Mouse (Mus musculus) embryonic facial prominence, embryonic 14.5 days (tissue): Measurements from ENCODE around the gene Letmd1. TPM values are rescaled to one million over a fixed set of nuclear protein-coding genes. Genes with fewer than 3 reads are reported as not detected.
A peak's percentile ranks its signal among the peaks of the same experiment; 100 is the strongest.

Experiments used
- ATAC-seq: fragments of 200-750 bp; cut with Nextera tagmentation; 2 replicates; pipeline ENCODE4 v1.8.0; 2017; ENCODE audit warnings: low read depth, moderate number of reproducible peaks, moderate TSS enrichment
- DNase-seq: peaks from one replicate; pipeline ENCODE4 v3.0.0-alpha.2; 2015; ENCODE audit warnings: low spot score
- H3K27ac ChIP-seq: fragments of 300-500 bp; sonication (generic); replicated peaks from 2 replicates; pipeline ENCODE4 v1.5.1; 2014; ENCODE audit warnings: low read depth, mild to moderate bottlenecking, low read length, moderate library complexity
- H3K27me3 ChIP-seq: fragments of 300-500 bp; sonication (generic); replicated peaks from 2 replicates; pipeline ENCODE4 v1.6.1; 2014; ENCODE audit warnings: low read length; ENCODE audit not compliant: control insufficient read depth, insufficient read depth
- H3K36me3 ChIP-seq: fragments of 300-500 bp; sonication (generic); 2 replicates; pipeline ENCODE4 v1.6.1; 2014; ENCODE audit warnings: low read length, mixed read lengths; ENCODE audit not compliant: control insufficient read depth, insufficient read depth
- H3K4me1 ChIP-seq: fragments of 300-500 bp; sonication (generic); 2 replicates; pipeline ENCODE4 v1.6.1; 2014; ENCODE audit warnings: antibody characterized with exemption, low read length; ENCODE audit not compliant: control insufficient read depth, insufficient read depth
- H3K4me2 ChIP-seq: fragments of 300-500 bp; sonication (generic); 2 replicates; pipeline ENCODE4 v1.6.1; 2014; ENCODE audit warnings: low read depth, mild to moderate bottlenecking, low read length, moderate library complexity, mixed read lengths
- H3K4me3 ChIP-seq: fragments of 300-500 bp; sonication (generic); 2 replicates; pipeline ENCODE4 v1.5.1; 2014; ENCODE audit warnings: low read depth, mild to moderate bottlenecking, low read length
- H3K9ac ChIP-seq: fragments of 300-500 bp; sonication (generic); 2 replicates; pipeline ENCODE4 v1.6.1; 2014; ENCODE audit warnings: low read depth, mild to moderate bottlenecking, low read length, moderate library complexity, mixed read lengths
- H3K9me3 ChIP-seq: fragments of 300-500 bp; sonication (generic); 2 replicates; pipeline ENCODE4 v1.6.1; 2016; ENCODE audit warnings: low read length; ENCODE audit not compliant: control insufficient read depth
- WGBS: fragments of 180-500 bp; shearing (Covaris S2); extraction: QIAGEN DNeasy Blood & Tissue Kit; methylation state at CpG from one replicate; pipeline ENCODE4 v1.1.7; 2014; 5-methylcytosine and 5-hydroxymethylcytosine counted together
- polyA plus RNA-seq: library from polyadenylated mRNA; unstranded; fragments of >200 nt; fragmentation: Nextera tagmentation; extraction: Ambion mirVana; gene quantifications from 2 replicates; pipeline ENCODE4 v1.2.1, GENCODE M21; 2014

The Letmd1 gene
- polyA plus RNA-seq, 1 experiment from 2014 or later = 26.6 TPM

- ATAC-seq (no peak), DNase-seq (no peak)
- Histone ChIP-seq H3K4me2 (no peak overlapping the region), H3K27ac (no peak overlapping the region), H3K9me3 (no peaks in the 10 kb centered on the region), H3K27me3 (no peaks in the 10 kb centered on the region), H3K36me3 (no peaks in the 10 kb centered on the region), H3K4me1 (no peaks in the 10 kb centered on the region), H3K9ac (no peak overlapping the region), H3K4me3 (no peak overlapping the region)
- WGBS = 70% methylated on average over 9 of the region's 9 CpGs
Measured at GRCm38 (mm10) chr15:100461646-100462045, 7.2 kb upstream of the Letmd1 start.

GRCm38 (mm10) chr15:100462086-100462485 lies 6.7 kb upstream of the Letmd1 start:
- no peaks in the 10 kb centered on the region for H3K4me1 ChIP-seq
- no peaks in the 10 kb centered on the region for H3K27me3 ChIP-seq
- no peaks in the 10 kb centered on the region for H3K36me3 ChIP-seq
- no peak for DNase-seq
- H3K27ac ChIP-seq = no peak overlapping the region
- 78% methylated on average over 5 of the region's 5 CpGs for WGBS
- ATAC-seq = no peak
- no peak overlapping the region for H3K9ac ChIP-seq
- no peak overlapping the region for H3K4me3 ChIP-seq
- no peak overlapping the region for H3K4me2 ChIP-seq
- H3K9me3 ChIP-seq = no peaks in the 10 kb centered on the region

- no peaks in the 10 kb centered on the region for H3K9me3 ChIP-seq
- WGBS = 19% methylated on average over 6 of the region's 6 CpGs
- H3K27ac ChIP-seq = no peak overlapping the region
- no peak overlapping the region for H3K9ac ChIP-seq
- 0 out of 2 replicates have a peak, but pooled peaks cover 4% of the 10 kb centered on the region for H3K4me1 ChIP-seq
- no peak for ATAC-seq
- H3K27me3 ChIP-seq = no peaks in the 10 kb centered on the region
- DNase-seq = peak; percentile 66
- H3K4me3 ChIP-seq = no peak overlapping the region
- H3K4me2 ChIP-seq = no peak overlapping the region
- H3K36me3 ChIP-seq = no peaks in the 10 kb centered on the region
Measured at GRCm38 (mm10) chr15:100463712-100464111, 5.1 kb upstream of the Letmd1 start.

GRCm38 (mm10) chr15:100465432-100465831 lies 3.4 kb upstream of the Letmd1 start:
- DNase-seq = no peak
- Histone ChIP-seq H3K4me3 (no peak overlapping the region), H3K27ac (no peak overlapping the region), H3K4me1 (peaks cover 12% of the 10 kb centered on the region), H3K9ac (no peak overlapping the region), H3K4me2 (no peak overlapping the region), H3K9me3 (no peaks in the 10 kb centered on the region), H3K36me3 (no peaks in the 10 kb centered on the region), H3K27me3 (no peaks in the 10 kb centered on the region)
- no peak for ATAC-seq
- WGBS = 81% methylated on average over 2 of the region's 2 CpGs

GRCm38 (mm10) chr15:100467738-100468137 lies 1.1 kb upstream of the Letmd1 start:
- 41% methylated on average over 7 of the region's 8 CpGs for WGBS
- Histone ChIP-seq H3K27me3 (no peaks in the 10 kb centered on the region), H3K4me1 (peaks cover 12% of the 10 kb centered on the region), H3K36me3 (peaks cover 18% of the 10 kb centered on the region), H3K4me3 (0 out of 2 replicates have a peak overlapping the region, but pooled peaks have one; percentile 87), H3K9me3 (no peaks in the 10 kb centered on the region), H3K9ac (peak overlapping the region; percentile 14; the same call in 1 of the 2 replicates), H3K27ac (no peak overlapping the region), H3K4me2 (peak overlapping the region; percentile 80)
- DNase-seq = no peak
- no peak for ATAC-seq

GRCm38 (mm10) chr15:100469189-100469545 lies 344 bp downstream of the Letmd1 start:
- peak overlapping the region; percentile 83; the same call in 1 of the 2 replicates for H3K27ac ChIP-seq
- under 1% methylated on average over 14 of the region's 19 CpGs for WGBS
- no peaks in the 10 kb centered on the region for H3K9me3 ChIP-seq

GRCm38 (mm10) chr15:100470037-100470436 lies 1.2 kb downstream of the Letmd1 start:
- DNase-seq (no peak), ATAC-seq (no peak)
- no peak overlapping the region for H3K9ac ChIP-seq
- H3K4me2 ChIP-seq = peak overlapping the region; percentile 80
- H3K36me3 ChIP-seq = peaks cover 39% of the 10 kb centered on the region
- peak overlapping the region; percentile 87 for H3K4me3 ChIP-seq
- no peaks in the 10 kb centered on the region for H3K9me3 ChIP-seq
- no peaks in the 10 kb centered on the region for H3K27me3 ChIP-seq
- 65% methylated on average over 10 of the region's 10 CpGs for WGBS
- H3K4me1 ChIP-seq = peaks cover 12% of the 10 kb centered on the region
- no peak overlapping the region for H3K27ac ChIP-seq

More at GRCm38 (mm10) chr15:100469189-100469545, 344 bp downstream of the Letmd1 start:
- H3K9ac ChIP-seq = peak overlapping the region; percentile 77
- peaks cover 12% of the 10 kb centered on the region for H3K4me1 ChIP-seq
- H3K4me2 ChIP-seq = peak overlapping the region; percentile 80
- H3K36me3 ChIP-seq = peaks cover 31% of the 10 kb centered on the region
- H3K4me3 ChIP-seq = peak overlapping the region; percentile 87
- ATAC-seq = peak; percentile 26
- no peak for DNase-seq
- no peaks in the 10 kb centered on the region for H3K27me3 ChIP-seq

- H3K9me3 ChIP-seq = no peaks in the 10 kb centered on the region
- H3K9ac ChIP-seq = no peak overlapping the region
- no peak overlapping the region for H3K4me2 ChIP-seq
- H3K27ac ChIP-seq = no peak overlapping the region
- no peak overlapping the region for H3K4me3 ChIP-seq
- H3K4me1 ChIP-seq = peaks cover 9% of the 10 kb centered on the region
- peaks cover 79% of the 10 kb centered on the region for H3K36me3 ChIP-seq
- no peaks in the 10 kb centered on the region for H3K27me3 ChIP-seq
- ATAC-seq = no peak
- DNase-seq = no peak
- WGBS = 77% methylated on average over 7 of the region's 7 CpGs
Measured at GRCm38 (mm10) chr15:100473926-100474503, 5.2 kb downstream of the Letmd1 start.

- Histone ChIP-seq H3K9me3 (no peaks in the 10 kb centered on the region), H3K4me2 (no peak overlapping the region), H3K36me3 (peaks cover 98% of the 10 kb centered on the region), H3K9ac (no peak overlapping the region), H3K27me3 (no peaks in the 10 kb centered on the region), H3K4me1 (no peaks in the 10 kb centered on the region), H3K4me3 (no peak overlapping the region), H3K27ac (no peak overlapping the region)
- DNase-seq (no peak), ATAC-seq (no peak; the same call in 1 of the 2 replicates)
- 79% methylated on average over 10 of the region's 10 CpGs for WGBS
Measured at GRCm38 (mm10) chr15:100478351-100478750, 9.5 kb downstream of the Letmd1 start.
